Mouse (Mus musculus) embryonic fibroblast, embryonic 13.5 days (primary cell): ENCODE measurements around the gene Tbc1d1. TPM values are rescaled to one million over a fixed set of nuclear protein-coding genes. Genes with fewer than 3 reads are reported as not detected.

Source experiments
- H3K27ac ChIP-seq: 2 replicates; pipeline ENCODE4 v1.5.1; 2012; ENCODE audit warnings: low read length, control low read depth, inconsistent platforms; ENCODE audit not compliant: insufficient read depth
- H3K4me1 ChIP-seq: 2 replicates; pipeline ENCODE4 v1.6.1; 2011; ENCODE audit warnings: low read length; ENCODE audit not compliant: control insufficient read depth, insufficient read depth
- H3K4me3 ChIP-seq: 2 replicates; pipeline ENCODE4 v1.5.1; 2011; ENCODE audit warnings: mild to moderate bottlenecking, control low read depth, low read length; ENCODE audit not compliant: insufficient read depth
- CTCF ChIP-seq: IDR thresholded peaks from 2 replicates; pipeline ENCODE4 v1.5.1; 2011; ENCODE audit warnings: mild to moderate bottlenecking, control low read depth, low read length, moderate library complexity, borderline replicate concordance; ENCODE audit not compliant: insufficient read depth
- POLR2A ChIP-seq: IDR thresholded peaks from 2 replicates; pipeline ENCODE4 v1.6.1; 2011; ENCODE audit warnings: low read depth, mild to moderate bottlenecking, control low read depth, low read length, moderate library complexity
- polyA plus RNA-seq: library from polyadenylated mRNA; stranded (reverse); fragments of >200 nt; gene quantifications from 2 replicates; pipeline ENCODE4 v1.2.4, GENCODE M21; 2011; ENCODE audit warnings: low read depth; ENCODE audit not compliant: missing spikeins, insufficient read length

Gene Tbc1d1
- polyA plus RNA-seq, 1 experiment: 37.9 TPM

GRCm38 (mm10) chr5:64373695-64374094, 217.6 kb downstream of the Tbc1d1 start:
- Histone ChIP-seq H3K4me1 (peaks cover 8% of the 10 kb centered on the region), H3K4me3 (no peak overlapping the region), H3K27ac (no peak overlapping the region)
- TF ChIP-seq CTCF (no peak), POLR2A (no peak)

GRCm38 (mm10) chr5:64375851-64376250, 219.7 kb downstream of the Tbc1d1 start:
- H3K27ac ChIP-seq: no peak overlapping the region
- H3K4me3 ChIP-seq: no peak overlapping the region
- peaks cover 12% of the 10 kb centered on the region for H3K4me1 ChIP-seq
- TF ChIP-seq CTCF: no peak
- no peak for TF ChIP-seq POLR2A

GRCm38 (mm10) chr5:64376466-64376865, 220.4 kb downstream of the Tbc1d1 start:
- TF ChIP-seq POLR2A: no peak
- TF ChIP-seq CTCF: no peak
- H3K27ac ChIP-seq: no peak overlapping the region
- no peak overlapping the region for H3K4me3 ChIP-seq
- peaks cover 11% of the 10 kb centered on the region for H3K4me1 ChIP-seq

- Histone ChIP-seq H3K4me1 (peaks cover 10% of the 10 kb centered on the region; the same call in 1 of the 2 replicates), H3K27ac (peak overlapping the region; percentile 82), H3K4me3 (no peak overlapping the region)
- TF ChIP-seq CTCF (no peak), POLR2A (no peak)
These were observed 221.6 kb downstream of the Tbc1d1 start for GRCm38 (mm10) chr5:64377705-64378104.

GRCm38 (mm10) chr5:64378591-64379275, 222.6 kb downstream of the Tbc1d1 start:
- H3K4me1 ChIP-seq: peaks cover 12% of the 10 kb centered on the region; the same call in 1 of the 2 replicates
- peak overlapping the region; percentile 82 for H3K27ac ChIP-seq
- TF ChIP-seq CTCF (no peak), POLR2A (no peak)
- H3K4me3 ChIP-seq: no peak overlapping the region

- TF ChIP-seq POLR2A (no peak), CTCF (no peak)
- Histone ChIP-seq H3K4me1 (peaks cover 12% of the 10 kb centered on the region; the same call in 1 of the 2 replicates), H3K27ac (no peak overlapping the region), H3K4me3 (no peak overlapping the region)
These were observed 223.7 kb downstream of the Tbc1d1 start for GRCm38 (mm10) chr5:64379829-64380228.

- Histone ChIP-seq H3K27ac (no peak overlapping the region), H3K4me3 (no peak overlapping the region), H3K4me1 (peaks cover 12% of the 10 kb centered on the region; the same call in 1 of the 2 replicates)
- no peak for TF ChIP-seq CTCF
- TF ChIP-seq POLR2A: no peak
These were observed 224.7 kb downstream of the Tbc1d1 start for GRCm38 (mm10) chr5:64380698-64381375.

- H3K27ac ChIP-seq: peak overlapping the region; percentile 33; the same call in 1 of the 2 replicates
- peaks cover 12% of the 10 kb centered on the region; the same call in 1 of the 2 replicates for H3K4me1 ChIP-seq
- TF ChIP-seq POLR2A (no peak), CTCF (no peak)
- H3K4me3 ChIP-seq: no peak overlapping the region
These were observed 225.4 kb downstream of the Tbc1d1 start for GRCm38 (mm10) chr5:64381538-64381937.

- H3K27ac ChIP-seq: peak overlapping the region; percentile 34; the same call in 1 of the 2 replicates
- TF ChIP-seq POLR2A (no peak), CTCF (peak; percentile 61; the same call in 1 of the 2 replicates)
- H3K4me3 ChIP-seq: no peak overlapping the region
- peaks cover 12% of the 10 kb centered on the region; the same call in 1 of the 2 replicates for H3K4me1 ChIP-seq
These were observed 226.4 kb downstream of the Tbc1d1 start for GRCm38 (mm10) chr5:64382451-64383057.

- Histone ChIP-seq H3K4me1 (peaks cover 8% of the 10 kb centered on the region; the same call in 1 of the 2 replicates), H3K27ac (no peak overlapping the region)
- TF ChIP-seq POLR2A (no peak), CTCF (no peak)
These were observed 227.1 kb downstream of the Tbc1d1 start for GRCm38 (mm10) chr5:64383215-64383614.

More at GRCm38 (mm10) chr5:64383215-64383614, 227.1 kb downstream of the Tbc1d1 start:
- H3K4me3 ChIP-seq: no peak overlapping the region
